Mouse (Mus musculus) liver, adult 2 months (tissue): ENCODE measurements at regions not wholly inside any gene's neighbourhood (a gene's known extent, or its start where the extent isn't known, plus 50 kb on each side); places are given as distances from the start of the nearest gene placed in this dataset.

Experiments
- DNase-seq: peaks from one replicate; pipeline ENCODE4 v3.0.0-alpha.2; 2011; ENCODE audit warnings: low read depth, low spot score; ENCODE audit errors: extremely low read depth
- H3K27ac ChIP-seq: fragments of 200-500 bp; replicated peaks from 2 replicates; pipeline ENCODE4 v1.5.1; 2012; ENCODE audit warnings: low read depth, mild to moderate bottlenecking, control low read depth, inconsistent platforms, low read length; ENCODE audit not compliant: insufficient read depth
- H3K27me3 ChIP-seq: fragments of 200-500 bp; 2 replicates; pipeline ENCODE4 v1.6.1; 2012; ENCODE audit warnings: mild to moderate bottlenecking, moderate library complexity, low read length, inconsistent platforms; ENCODE audit not compliant: control insufficient read depth, insufficient read depth
- H3K36me3 ChIP-seq: fragments of 200-500 bp; 2 replicates; pipeline ENCODE4 v1.6.1; 2012; ENCODE audit warnings: low read length, inconsistent platforms; ENCODE audit not compliant: control insufficient read depth, insufficient read depth
- H3K4me1 ChIP-seq: fragments of 200-500 bp; 2 replicates; pipeline ENCODE4 v1.6.1; 2011; ENCODE audit warnings: low read length; ENCODE audit not compliant: control insufficient read depth, insufficient read depth
- H3K4me3 ChIP-seq: fragments of 200-500 bp; 2 replicates; pipeline ENCODE4 v1.5.1; 2011; ENCODE audit warnings: low read depth, mild to moderate bottlenecking, control low read depth, low read length, moderate library complexity; ENCODE audit not compliant: insufficient read depth
- H3K79me2 ChIP-seq: fragments of 200-500 bp; 2 replicates; pipeline ENCODE4 v1.6.1; 2012; ENCODE audit warnings: inconsistent platforms, mild to moderate bottlenecking, low read length, moderate library complexity; ENCODE audit not compliant: control insufficient read depth, insufficient read depth
- H3K9ac ChIP-seq: fragments of 200-500 bp; 2 replicates; pipeline ENCODE4 v1.6.1; 2012; ENCODE audit warnings: low read depth, mild to moderate bottlenecking, control low read depth, inconsistent platforms, low read length
- CTCF ChIP-seq: fragments of 200-500 bp; IDR thresholded peaks from 2 replicates; pipeline ENCODE4 v1.5.1; 2011; ENCODE audit warnings: low read depth, low read length, control low read depth
- POLR2A ChIP-seq: fragments of 200-500 bp; IDR thresholded peaks from 2 replicates; pipeline ENCODE4 v1.6.1; 2011; ENCODE audit warnings: low read length, control low read depth; ENCODE audit not compliant: insufficient read depth; ENCODE audit errors: extremely low read depth
- WGBS: fragments of 180-500 bp; shearing (Covaris S2); methylation state at CpG from one replicate; pipeline ENCODE4 v1.1.7; 2018; 5-methylcytosine and 5-hydroxymethylcytosine counted together

GRCm38 (mm10) chr4:32074399-32075296, 110.8 kb downstream of the Map3k7 start:
- no peaks in the 10 kb centered on the region for H3K79me2 ChIP-seq
- H3K9ac ChIP-seq, result no peak overlapping the region
- no peak overlapping the region for H3K4me3 ChIP-seq
- 0 out of 2 replicates have a peak, but pooled peaks cover 3% of the 10 kb centered on the region for H3K27me3 ChIP-seq
- no peaks in the 10 kb centered on the region for H3K36me3 ChIP-seq
- TF ChIP-seq POLR2A, result no peak
- no peak for TF ChIP-seq CTCF
- H3K27ac ChIP-seq, result no peak overlapping the region
- DNase-seq, result no peak
- no peaks in the 10 kb centered on the region; the same call in 1 of the 2 replicates for H3K4me1 ChIP-seq
- WGBS, result 32% methylated on average over 22 of the region's 22 CpGs

GRCm38 (mm10) chr4:32076391-32076925, 112.6 kb downstream of the Map3k7 start:
- Histone ChIP-seq H3K27me3 (0 out of 2 replicates have a peak, but pooled peaks cover 3% of the 10 kb centered on the region), H3K79me2 (no peaks in the 10 kb centered on the region), H3K9ac (no peak overlapping the region), H3K36me3 (no peaks in the 10 kb centered on the region), H3K4me1 (no peaks in the 10 kb centered on the region; the same call in 1 of the 2 replicates), H3K27ac (no peak overlapping the region), H3K4me3 (no peak overlapping the region)
- TF ChIP-seq POLR2A (no peak), CTCF (no peak)
- 78% methylated on average over 12 of the region's 12 CpGs for WGBS
- no peak for DNase-seq

DNA sequence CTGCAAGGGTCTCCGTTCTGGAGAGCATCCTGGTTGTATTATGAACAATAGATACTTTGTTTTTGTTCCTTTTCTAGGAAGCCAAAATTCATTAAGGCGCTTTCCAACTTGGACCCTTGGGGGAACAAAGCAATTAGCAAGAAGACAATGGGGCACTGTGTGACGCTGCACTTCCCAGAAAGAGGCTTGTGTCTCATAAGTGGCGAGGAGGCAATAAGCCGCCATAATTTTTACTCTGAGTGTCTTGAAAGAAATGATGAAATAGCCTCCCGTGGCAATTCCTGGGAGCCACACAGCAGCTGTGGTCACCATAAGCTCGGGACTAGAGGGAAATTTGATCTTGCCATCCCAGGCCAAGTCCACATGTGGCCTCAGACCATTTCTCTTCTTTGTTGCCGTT, 119.6 kb downstream of the Map3k7 start:
- Histone ChIP-seq H3K4me1 (no peaks in the 10 kb centered on the region), H3K27ac (no peak overlapping the region), H3K79me2 (no peaks in the 10 kb centered on the region), H3K4me3 (no peak overlapping the region), H3K36me3 (no peaks in the 10 kb centered on the region), H3K27me3 (no peaks in the 10 kb centered on the region), H3K9ac (no peak overlapping the region)
- no peak for TF ChIP-seq CTCF
- TF ChIP-seq POLR2A, result no peak
- WGBS, result 82% methylated on average over 8 of the region's 8 CpGs
- DNase-seq, result no peak

DNA sequence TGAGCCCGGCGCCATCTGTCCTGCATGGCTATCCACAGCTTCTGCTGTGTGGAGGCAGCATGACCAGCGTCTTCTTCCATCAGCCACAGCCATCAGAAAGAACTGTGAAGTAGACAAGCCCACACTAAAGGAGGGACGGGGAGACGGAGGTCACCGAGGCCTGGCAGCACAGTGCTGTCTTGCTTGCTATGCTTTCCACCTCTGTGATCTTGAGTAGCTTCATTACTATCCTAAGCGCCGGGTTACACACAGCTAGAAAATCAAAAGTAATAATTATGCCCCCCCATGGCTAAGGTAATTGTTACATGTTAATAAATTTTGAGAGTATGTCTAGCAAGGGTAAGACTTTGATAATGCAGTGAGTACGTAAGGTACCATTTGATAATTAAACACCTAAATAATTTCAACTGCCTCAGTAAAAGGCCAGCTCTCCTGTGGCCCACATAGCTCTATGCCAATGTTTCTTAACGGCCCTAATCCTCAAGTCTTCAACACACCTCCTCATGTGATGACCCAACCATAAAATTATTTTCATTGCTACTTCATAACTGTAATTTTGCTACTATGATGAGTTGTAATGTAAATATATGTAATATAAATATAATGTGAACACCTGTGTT, 120.5 kb downstream of the Map3k7 start:
- no peak for DNase-seq

DNA sequence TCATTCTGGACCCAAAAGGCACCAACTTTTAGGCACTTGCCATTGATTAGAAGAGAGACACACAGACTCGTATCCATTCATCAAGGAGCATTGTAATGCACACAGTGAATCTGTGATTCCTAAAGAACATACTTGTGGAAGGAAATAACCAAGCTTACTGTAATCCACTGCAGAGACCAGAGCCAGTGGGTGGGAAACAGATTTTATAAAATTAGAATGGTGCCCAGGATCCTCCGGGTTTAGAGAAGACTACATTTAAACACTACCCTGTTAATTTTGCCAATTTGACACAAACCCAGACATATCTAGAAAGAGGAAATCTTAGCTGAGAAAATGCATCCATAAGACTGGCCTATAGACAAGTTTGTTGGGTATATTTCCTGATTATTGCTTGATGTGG, 121.1 kb downstream of the Map3k7 start:
- no peak for TF ChIP-seq POLR2A
- no peak for TF ChIP-seq CTCF
- Histone ChIP-seq H3K27ac (no peak overlapping the region), H3K4me3 (no peak overlapping the region), H3K36me3 (no peaks in the 10 kb centered on the region), H3K79me2 (no peaks in the 10 kb centered on the region), H3K4me1 (no peaks in the 10 kb centered on the region), H3K9ac (no peak overlapping the region), H3K27me3 (no peaks in the 10 kb centered on the region)
- WGBS, result 96% methylated on average over 2 of the region's 2 CpGs
- no peak for DNase-seq

More for the DNA sequence above, 120.5 kb downstream of the Map3k7 start:
- H3K27me3 ChIP-seq, result no peaks in the 10 kb centered on the region
- H3K4me1 ChIP-seq, result no peaks in the 10 kb centered on the region
- no peak overlapping the region for H3K27ac ChIP-seq
- H3K9ac ChIP-seq, result no peak overlapping the region
- no peaks in the 10 kb centered on the region for H3K79me2 ChIP-seq
- no peak for TF ChIP-seq POLR2A
- no peak for TF ChIP-seq CTCF
- no peaks in the 10 kb centered on the region for H3K36me3 ChIP-seq
- WGBS, result 95% methylated on average over 10 of the region's 10 CpGs
- no peak overlapping the region for H3K4me3 ChIP-seq
